Mouse (Mus musculus) forebrain, postnatal 0 days (tissue): ENCODE measurements around the gene Cyth3. TPM values are rescaled to one million over a fixed set of nuclear protein-coding genes. Genes with fewer than 3 reads are reported as not detected.

ENCODE experiments used
- ATAC-seq: fragments of 200-750 bp; cut with Nextera tagmentation; 2 replicates; pipeline ENCODE4 v1.8.0; 2017; ENCODE audit warnings: mild to moderate bottlenecking, moderate library complexity
- DNase-seq: peaks from one replicate; pipeline ENCODE4 v3.0.0-alpha.2; 2015
- H3K27ac ChIP-seq: fragments of 300-500 bp; sonication (generic); 2 replicates; pipeline ENCODE4 v1.5.1; 2014; ENCODE audit warnings: low read depth, mild to moderate bottlenecking, antibody characterized with exemption, low read length, moderate library complexity, mixed read lengths
- H3K27me3 ChIP-seq: fragments of 300-500 bp; sonication (generic); 2 replicates; pipeline ENCODE4 v1.6.1; 2014; ENCODE audit warnings: mild to moderate bottlenecking, low read length, mixed read lengths; ENCODE audit not compliant: insufficient read depth
- H3K36me3 ChIP-seq: fragments of 300-500 bp; sonication (generic); 2 replicates; pipeline ENCODE4 v1.6.1; 2014; ENCODE audit warnings: mild to moderate bottlenecking, moderate library complexity; ENCODE audit not compliant: insufficient read depth
- H3K4me1 ChIP-seq: fragments of 300-500 bp; sonication (generic); 2 replicates; pipeline ENCODE4 v1.6.1; 2014; ENCODE audit warnings: antibody characterized with exemption; ENCODE audit not compliant: insufficient read depth
- H3K4me2 ChIP-seq: fragments of 300-500 bp; sonication (generic); 2 replicates; pipeline ENCODE4 v1.6.1; 2014; ENCODE audit warnings: low read depth, mild to moderate bottlenecking, moderate library complexity
- H3K4me3 ChIP-seq: fragments of 300-500 bp; sonication (generic); 2 replicates; pipeline ENCODE4 v1.5.1; 2014; ENCODE audit warnings: low read depth, low read length, mixed read lengths
- H3K9ac ChIP-seq: fragments of 300-500 bp; sonication (generic); 2 replicates; pipeline ENCODE4 v1.6.1; 2014; ENCODE audit warnings: mild to moderate bottlenecking
- H3K9me3 ChIP-seq: fragments of 300-500 bp; sonication (generic); 2 replicates; pipeline ENCODE4 v1.6.1; 2016; ENCODE audit warnings: low read length
- CTCF ChIP-seq: sonication (generic); IDR thresholded peaks from 2 replicates; pipeline ENCODE4 v1.5.1; 2016; ENCODE audit warnings: antibody characterized with exemption, control low read depth, low read depth
- WGBS: fragments of 180-500 bp; shearing (Covaris S2); extraction: QIAGEN DNeasy Blood & Tissue Kit; methylation state at CpG from one replicate; pipeline ENCODE4 v1.1.7; 2014; 5-methylcytosine and 5-hydroxymethylcytosine counted together
- polyA plus RNA-seq: library from polyadenylated mRNA; unstranded; fragments of >200 nt; fragmentation: Nextera tagmentation; extraction: Ambion mirVana; gene quantifications from 2 replicates; pipeline ENCODE4 v1.2.1, GENCODE M21; 2015
- total RNA-seq: library from RNA; depleted of rRNA; stranded (reverse); fragments of >200 nt; gene quantifications from 2 replicates; pipeline ENCODE4 v1.2.3, GENCODE M21; 2014

The Cyth3 gene
- total and polyA plus RNA-seq, 2 experiments from 2014 or later = 42.5 to 63.4 TPM

- no peaks in the 10 kb centered on the region for H3K36me3 ChIP-seq
- no peak overlapping the region for H3K9ac ChIP-seq
- no peaks in the 10 kb centered on the region for H3K27me3 ChIP-seq
- no peak for ATAC-seq
- TF ChIP-seq CTCF = no peak
- H3K4me3 ChIP-seq = no peak overlapping the region
- 80% methylated on average over 5 of the region's 5 CpGs for WGBS
- H3K4me2 ChIP-seq = no peak overlapping the region
- no peaks in the 10 kb centered on the region for H3K4me1 ChIP-seq
- DNase-seq = no peak
- no peaks in the 10 kb centered on the region for H3K9me3 ChIP-seq
- no peak overlapping the region for H3K27ac ChIP-seq
These were observed 52.3 kb downstream of the Cyth3 start for GRCm38 (mm10) chr5:143674576-143674975.

GRCm38 (mm10) chr5:143676218-143676985 lies 54.2 kb downstream of the Cyth3 start:
- no peak for DNase-seq
- ATAC-seq = no peak
- 90% methylated on average over 5 of the region's 5 CpGs for WGBS
- Histone ChIP-seq H3K27me3 (no peaks in the 10 kb centered on the region), H3K36me3 (no peaks in the 10 kb centered on the region), H3K4me1 (no peaks in the 10 kb centered on the region), H3K4me3 (no peak overlapping the region), H3K4me2 (no peak overlapping the region), H3K9ac (no peak overlapping the region), H3K9me3 (no peaks in the 10 kb centered on the region), H3K27ac (no peak overlapping the region)
- no peak for TF ChIP-seq CTCF

GRCm38 (mm10) chr5:143677363-143677762 lies 55.1 kb downstream of the Cyth3 start:
- 82% methylated on average over 4 of the region's 4 CpGs for WGBS
- H3K4me3 ChIP-seq = no peak overlapping the region

GRCm38 (mm10) chr5:143678634-143679271 lies 56.5 kb downstream of the Cyth3 start:
- no peak for TF ChIP-seq CTCF
- no peaks in the 10 kb centered on the region for H3K4me1 ChIP-seq
- H3K27me3 ChIP-seq = no peaks in the 10 kb centered on the region
- no peaks in the 10 kb centered on the region for H3K9me3 ChIP-seq
- 74% methylated on average over 6 of the region's 6 CpGs for WGBS
- no peak for ATAC-seq
- no peak for DNase-seq
- H3K4me3 ChIP-seq = no peak overlapping the region
- no peak overlapping the region for H3K9ac ChIP-seq
- no peak overlapping the region for H3K4me2 ChIP-seq
- no peak overlapping the region for H3K27ac ChIP-seq
- no peaks in the 10 kb centered on the region for H3K36me3 ChIP-seq

More at GRCm38 (mm10) chr5:143677363-143677762, 55.1 kb downstream of the Cyth3 start:
- Histone ChIP-seq H3K9me3 (no peaks in the 10 kb centered on the region), H3K9ac (no peak overlapping the region), H3K4me2 (no peak overlapping the region), H3K27me3 (no peaks in the 10 kb centered on the region), H3K4me1 (no peaks in the 10 kb centered on the region), H3K27ac (no peak overlapping the region), H3K36me3 (no peaks in the 10 kb centered on the region)
- TF ChIP-seq CTCF = no peak
- DNase-seq (no peak), ATAC-seq (no peak)

GRCm38 (mm10) chr5:143679654-143680053 lies 57.4 kb downstream of the Cyth3 start:
- Histone ChIP-seq H3K4me1 (no peaks in the 10 kb centered on the region), H3K4me2 (no peak overlapping the region), H3K36me3 (no peaks in the 10 kb centered on the region), H3K9me3 (no peaks in the 10 kb centered on the region), H3K27ac (no peak overlapping the region), H3K27me3 (no peaks in the 10 kb centered on the region), H3K9ac (no peak overlapping the region), H3K4me3 (no peak overlapping the region)
- TF ChIP-seq CTCF = no peak
- WGBS = 67% methylated on average over 6 of the region's 6 CpGs
- ATAC-seq (no peak), DNase-seq (no peak)

GRCm38 (mm10) chr5:143683696-143684095 lies 61.4 kb downstream of the Cyth3 start:
- ATAC-seq = no peak
- H3K4me2 ChIP-seq = no peak overlapping the region
- peaks cover 20% of the 10 kb centered on the region for H3K36me3 ChIP-seq

GRCm38 (mm10) chr5:143684911-143685390 lies 62.7 kb downstream of the Cyth3 start:
- no peak for TF ChIP-seq CTCF
- ATAC-seq = no peak
- WGBS = 53% methylated on average over 8 of the region's 8 CpGs
- H3K27ac ChIP-seq = no peak overlapping the region
- H3K9ac ChIP-seq = no peak overlapping the region
- no peaks in the 10 kb centered on the region for H3K27me3 ChIP-seq
- no peak overlapping the region for H3K4me2 ChIP-seq
- H3K4me1 ChIP-seq = no peaks in the 10 kb centered on the region
- H3K9me3 ChIP-seq = no peaks in the 10 kb centered on the region
- H3K36me3 ChIP-seq = peaks cover 20% of the 10 kb centered on the region
- no peak overlapping the region for H3K4me3 ChIP-seq
- no peak for DNase-seq

More at GRCm38 (mm10) chr5:143683696-143684095, 61.4 kb downstream of the Cyth3 start:
- WGBS = 83% methylated on average over 6 of the region's 6 CpGs
- Histone ChIP-seq H3K4me3 (no peak overlapping the region), H3K9ac (no peak overlapping the region), H3K4me1 (no peaks in the 10 kb centered on the region), H3K27ac (no peak overlapping the region), H3K9me3 (no peaks in the 10 kb centered on the region), H3K27me3 (no peaks in the 10 kb centered on the region)
- DNase-seq = no peak
- TF ChIP-seq CTCF = no peak
